Mouse (Mus musculus) B cell, adult 2 months (primary cell): Measurements from ENCODE around the gene 1700020A23Rik.
"Not testable (repeated sequence)": the region's sequence is repeated elsewhere in the genome, so short reads cannot be mapped to it uniquely, and the experiment has no call there.

Source experiments
- DNase-seq, 2 experiments: peaks; one replicate each; pipeline ENCODE4 v3.0.0; 2022

Gene 1700020A23Rik

GRCm38 (mm10) chr2:130404939-130405338, at the start of gene 1700020A23Rik, which contains the start of gene Gm28372:
TSS of gene 1700020A23Rik (plus strand) at chr2:130405259.
TSS of gene Gm28372 (plus strand) at chr2:130405239.
- DNase-seq = no peak

- DNase-seq = no peak
These were observed 47.5 kb upstream of the 1700020A23Rik start for GRCm38 (mm10) chr2:130357551-130357950.

GRCm38 (mm10) chr2:130358852-130359251, 46.2 kb upstream of the 1700020A23Rik start:
- no peak for DNase-seq

GRCm38 (mm10) chr2:130362511-130363026, 42.5 kb upstream of the 1700020A23Rik start:
- peak; percentile 22 to 25 for DNase-seq

- no peak for DNase-seq
These were observed 39.6 kb upstream of the 1700020A23Rik start for GRCm38 (mm10) chr2:130365211-130366094.

- no peak for DNase-seq
These were observed 37.7 kb upstream of the 1700020A23Rik start for GRCm38 (mm10) chr2:130367386-130367785.

GRCm38 (mm10) chr2:130373026-130373425, 32.0 kb upstream of the 1700020A23Rik start:
- DNase-seq = not testable (repeated sequence)

GRCm38 (mm10) chr2:130374951-130375350, 30.1 kb upstream of the 1700020A23Rik start:
- no peak for DNase-seq

- no peak for DNase-seq
These were observed 21.9 kb upstream of the 1700020A23Rik start for GRCm38 (mm10) chr2:130383205-130383604.

- DNase-seq = no peak
These were observed 21.2 kb upstream of the 1700020A23Rik start for GRCm38 (mm10) chr2:130383895-130384294.

- DNase-seq = no peak
These were observed 18.8 kb upstream of the 1700020A23Rik start for GRCm38 (mm10) chr2:130386212-130386611.

GRCm38 (mm10) chr2:130388796-130389195, 16.3 kb upstream of the 1700020A23Rik start:
- DNase-seq = no peak

GRCm38 (mm10) chr2:130390993-130391625, 13.9 kb upstream of the 1700020A23Rik start:
- DNase-seq = no peak

GRCm38 (mm10) chr2:130392836-130393235, 12.2 kb upstream of the 1700020A23Rik start:
- no peak for DNase-seq

- no peak for DNase-seq
These were observed 9.4 kb upstream of the 1700020A23Rik start for GRCm38 (mm10) chr2:130395696-130396095.

- no peak for DNase-seq
These were observed 7.7 kb upstream of the 1700020A23Rik start, which contains the start of gene Cpxm1 for GRCm38 (mm10) chr2:130397186-130397985. TSS of gene Cpxm1 (minus strand) at chr2:130397574.

- no peak for DNase-seq
These were observed 7.0 kb upstream of the 1700020A23Rik start for GRCm38 (mm10) chr2:130398091-130398490.

GRCm38 (mm10) chr2:130400046-130400445, 5.0 kb upstream of the 1700020A23Rik start:
- DNase-seq = no peak

- no peak for DNase-seq
These were observed 3.2 kb upstream of the 1700020A23Rik start for GRCm38 (mm10) chr2:130401891-130402290.

GRCm38 (mm10) chr2:130406178-130406577, 1.1 kb downstream of the 1700020A23Rik start, which contains the start of gene Tmem239:
TSS of gene Tmem239 (plus strand) at chr2:130406478.
- DNase-seq = no peak

- DNase-seq = no peak
These were observed 3.1 kb downstream of the 1700020A23Rik start for GRCm38 (mm10) chr2:130408194-130408593.
